Mouse (Mus musculus): ENCODE measurements around the gene Kif26b. TPM values are rescaled to one million over a fixed set of nuclear protein-coding genes. Genes with fewer than 3 reads are reported as not detected.

Gene Kif26b
- polyA plus RNA-seq, 1 experiment from 2014 or later, result 2.2 TPM

DNA sequence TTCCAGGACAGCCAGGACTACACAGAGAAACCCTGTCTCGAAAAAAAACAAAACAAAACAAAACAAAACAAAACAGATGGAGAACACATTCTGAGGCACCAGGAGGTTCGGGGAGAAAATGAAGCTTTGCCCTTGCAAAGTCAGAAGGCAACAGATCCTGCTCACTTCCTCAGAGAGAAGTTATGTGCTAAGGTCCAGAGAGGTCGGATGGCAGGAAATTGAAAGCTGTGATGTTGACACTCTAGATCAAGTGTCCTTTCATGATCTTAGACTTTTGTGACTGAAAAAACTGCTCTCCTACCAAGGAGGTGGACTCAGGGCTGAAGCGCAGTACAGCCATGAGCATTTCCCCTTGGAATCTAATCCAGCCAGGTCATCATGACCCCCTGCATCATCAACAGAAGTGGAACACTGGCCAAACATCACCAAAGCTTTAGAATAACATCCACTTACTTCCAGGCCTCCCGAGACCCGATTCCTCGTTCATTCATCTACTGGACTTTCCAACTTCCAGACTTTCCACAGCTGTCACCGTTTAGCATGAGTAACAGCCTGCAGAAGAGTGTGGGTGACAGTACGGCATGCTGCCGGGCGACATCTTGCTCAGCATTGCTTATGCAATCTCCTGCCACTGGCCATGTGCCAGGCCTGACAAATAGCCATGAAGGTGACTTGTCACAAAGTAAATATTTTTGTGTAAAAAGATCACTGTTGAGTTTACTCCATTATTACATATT lies 112.0 kb downstream of the Kif26b start:
- H3K27ac ChIP-seq (ENCODE audit: low read depth), result no peak overlapping the region
- no peak overlapping the region for H3K4me3 ChIP-seq (ENCODE audit: low read depth, low read length)
- no peak overlapping the region for H3K9ac ChIP-seq
- no peak for TF ChIP-seq CTCF (IDR thresholded peaks at IDR 0.05; ENCODE audit: low read depth)
- peak; percentile 80 for DNase-seq
- H3K36me3 ChIP-seq (ENCODE audit: insufficient read depth), result no peaks in the 10 kb centered on the region
- H3K9me3 ChIP-seq (ENCODE audit: low read depth, low read length), result no peaks in the 10 kb centered on the region
- 25% methylated on average over 11 of the region's 11 CpGs for WGBS
- H3K4me2 ChIP-seq, result no peak overlapping the region
- peak; percentile 78 for ATAC-seq (ENCODE audit: insufficient read depth)
- no peaks in the 10 kb centered on the region for H3K27me3 ChIP-seq (ENCODE audit: insufficient read depth, low read length)
- H3K4me1 ChIP-seq (ENCODE audit: insufficient read depth), result peaks cover 8% of the 10 kb centered on the region; the same call in 1 of the 2 replicates

- no peak for TF ChIP-seq CTCF (IDR thresholded peaks at IDR 0.05; ENCODE audit: low read depth)
- no peak overlapping the region for H3K4me2 ChIP-seq
- no peak for DNase-seq
- H3K27me3 ChIP-seq (ENCODE audit: insufficient read depth, low read length), result no peaks in the 10 kb centered on the region
- 71% methylated on average over 2 of the region's 2 CpGs for WGBS
- H3K9me3 ChIP-seq (ENCODE audit: low read depth, low read length), result no peaks in the 10 kb centered on the region
- H3K27ac ChIP-seq (ENCODE audit: low read depth), result no peak overlapping the region
- no peak overlapping the region for H3K4me3 ChIP-seq (ENCODE audit: low read depth, low read length)
- H3K36me3 ChIP-seq (ENCODE audit: insufficient read depth), result no peaks in the 10 kb centered on the region
- peaks cover 8% of the 10 kb centered on the region; the same call in 1 of the 2 replicates for H3K4me1 ChIP-seq (ENCODE audit: insufficient read depth)
- H3K9ac ChIP-seq, result no peak overlapping the region
- ATAC-seq (ENCODE audit: insufficient read depth), result no peak
These were observed 112.9 kb downstream of the Kif26b start for GRCm38 (mm10) chr1:178641788-178642187.

DNA sequence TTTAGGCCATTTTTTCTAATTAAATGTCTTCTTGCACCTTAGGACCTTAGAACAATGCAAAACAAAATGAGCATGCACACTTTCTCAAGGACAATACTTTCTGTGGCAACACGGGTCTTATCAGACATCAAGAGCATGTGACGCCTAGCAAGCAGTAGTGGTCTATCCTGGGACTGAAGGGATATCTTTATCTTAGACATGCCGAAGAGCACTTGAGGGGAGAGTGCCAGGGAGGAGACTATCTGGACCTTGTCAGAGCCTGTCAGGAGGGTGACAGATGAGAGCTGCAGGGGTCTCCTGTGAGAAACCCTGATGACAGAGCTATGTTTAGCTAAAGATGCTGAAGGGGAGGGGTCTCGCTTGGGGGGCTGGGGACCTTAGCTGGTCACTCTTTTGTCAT lies 116.0 kb downstream of the Kif26b start:
- H3K27ac ChIP-seq (ENCODE audit: low read depth), result no peak overlapping the region
- H3K4me1 ChIP-seq (ENCODE audit: insufficient read depth), result peaks cover 8% of the 10 kb centered on the region; the same call in 1 of the 2 replicates
- no peaks in the 10 kb centered on the region for H3K9me3 ChIP-seq (ENCODE audit: low read depth, low read length)
- ATAC-seq (ENCODE audit: insufficient read depth), result no peak
- no peak overlapping the region for H3K9ac ChIP-seq
- no peaks in the 10 kb centered on the region for H3K36me3 ChIP-seq (ENCODE audit: insufficient read depth)
- no peak for DNase-seq
- WGBS, result 40% methylated on average over 4 of the region's 4 CpGs
- no peaks in the 10 kb centered on the region for H3K27me3 ChIP-seq (ENCODE audit: insufficient read depth, low read length)
- no peak for TF ChIP-seq CTCF (IDR thresholded peaks at IDR 0.05; ENCODE audit: low read depth)
- H3K4me3 ChIP-seq (ENCODE audit: low read depth, low read length), result no peak overlapping the region
- no peak overlapping the region for H3K4me2 ChIP-seq

GRCm38 (mm10) chr1:178646589-178646988 lies 117.7 kb downstream of the Kif26b start:
- Histone ChIP-seq H3K36me3 (ENCODE audit: insufficient read depth) (no peaks in the 10 kb centered on the region), H3K4me1 (ENCODE audit: insufficient read depth) (no peaks in the 10 kb centered on the region), H3K9ac (no peak overlapping the region), H3K9me3 (ENCODE audit: low read depth, low read length) (no peaks in the 10 kb centered on the region), H3K4me3 (ENCODE audit: low read depth, low read length) (no peak overlapping the region), H3K27me3 (ENCODE audit: insufficient read depth, low read length) (no peaks in the 10 kb centered on the region), H3K4me2 (no peak overlapping the region), H3K27ac (ENCODE audit: low read depth) (no peak overlapping the region)
- DNase-seq (no peak), ATAC-seq (ENCODE audit: insufficient read depth) (no peak)
- no peak for TF ChIP-seq CTCF (IDR thresholded peaks at IDR 0.05; ENCODE audit: low read depth)
- 65% methylated on average over 4 of the region's 4 CpGs for WGBS

DNA sequence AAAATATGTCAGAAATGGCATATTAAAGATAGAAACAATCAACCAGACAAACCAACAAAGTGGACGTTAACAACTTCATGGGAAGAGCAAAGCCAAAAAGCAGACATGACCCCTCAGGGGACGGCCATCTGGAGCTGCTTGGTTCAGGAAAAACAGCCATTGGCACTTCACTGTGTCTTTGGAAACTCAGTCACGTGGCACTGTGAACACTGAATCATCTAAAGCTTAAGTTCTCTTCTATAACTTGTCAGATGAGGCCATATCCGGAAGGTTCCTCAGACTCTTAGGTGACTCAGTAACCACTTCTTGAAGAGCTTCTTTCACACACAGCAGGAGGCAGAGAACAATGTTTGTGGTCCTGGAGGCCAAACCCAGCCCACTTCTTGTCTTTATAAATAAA lies 126.6 kb downstream of the Kif26b start:
- H3K9ac ChIP-seq, result no peak overlapping the region
- no peaks in the 10 kb centered on the region for H3K36me3 ChIP-seq (ENCODE audit: insufficient read depth)
- H3K4me3 ChIP-seq (ENCODE audit: low read depth, low read length), result no peak overlapping the region
- no peak overlapping the region for H3K27ac ChIP-seq (ENCODE audit: low read depth)
- ATAC-seq (ENCODE audit: insufficient read depth) (no peak), DNase-seq (no peak)
- 80% methylated on average over 4 of the region's 4 CpGs for WGBS
- no peak overlapping the region for H3K4me2 ChIP-seq
- no peak for TF ChIP-seq CTCF (IDR thresholded peaks at IDR 0.05; ENCODE audit: low read depth)
- no peaks in the 10 kb centered on the region for H3K27me3 ChIP-seq (ENCODE audit: insufficient read depth, low read length)
- H3K4me1 ChIP-seq (ENCODE audit: insufficient read depth), result 0 out of 2 replicates have a peak, but pooled peaks cover 3% of the 10 kb centered on the region
- no peaks in the 10 kb centered on the region for H3K9me3 ChIP-seq (ENCODE audit: low read depth, low read length)

GRCm38 (mm10) chr1:178661035-178661434 lies 132.1 kb downstream of the Kif26b start:
- Histone ChIP-seq H3K4me1 (ENCODE audit: insufficient read depth) (peaks cover 10% of the 10 kb centered on the region; the same call in 1 of the 2 replicates), H3K27ac (ENCODE audit: low read depth) (no peak overlapping the region), H3K4me2 (no peak overlapping the region), H3K4me3 (ENCODE audit: low read depth, low read length) (no peak overlapping the region), H3K9me3 (ENCODE audit: low read depth, low read length) (no peaks in the 10 kb centered on the region), H3K27me3 (ENCODE audit: insufficient read depth, low read length) (no peaks in the 10 kb centered on the region), H3K36me3 (ENCODE audit: insufficient read depth) (no peaks in the 10 kb centered on the region), H3K9ac (no peak overlapping the region)
- DNase-seq, result peak; percentile 48
- ATAC-seq (ENCODE audit: insufficient read depth), result peak; percentile 54; the same call in 1 of the 2 replicates
- WGBS, result 15% methylated on average over 3 of the region's 3 CpGs
- TF ChIP-seq CTCF (IDR thresholded peaks at IDR 0.05; ENCODE audit: low read depth), result no peak

DNA sequence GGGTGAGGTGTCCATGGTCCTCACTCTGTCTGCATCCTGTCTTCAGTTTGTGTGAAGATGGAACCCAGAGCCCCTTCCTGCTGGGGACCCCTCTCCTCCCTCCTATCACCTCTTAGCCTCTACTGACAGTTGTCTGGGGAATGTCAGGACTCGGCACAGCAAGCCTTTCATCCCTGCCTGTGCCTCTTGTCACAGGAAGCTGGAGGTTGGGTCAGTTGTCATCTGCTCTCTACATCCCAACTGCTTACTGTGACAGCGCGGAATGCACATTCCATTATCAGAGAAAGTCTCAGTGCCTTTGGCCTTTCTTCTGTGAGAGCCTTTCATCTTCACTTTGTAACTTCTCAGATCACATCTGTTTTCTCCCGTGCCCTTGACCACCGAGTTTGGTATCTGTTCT lies 132.6 kb downstream of the Kif26b start:
- no peak overlapping the region for H3K27ac ChIP-seq (ENCODE audit: low read depth)
- H3K4me3 ChIP-seq (ENCODE audit: low read depth, low read length), result no peak overlapping the region
- no peak for TF ChIP-seq CTCF (IDR thresholded peaks at IDR 0.05; ENCODE audit: low read depth)
- H3K27me3 ChIP-seq (ENCODE audit: insufficient read depth, low read length), result no peaks in the 10 kb centered on the region
- 6% methylated on average over 5 of the region's 5 CpGs for WGBS
- H3K9ac ChIP-seq, result no peak overlapping the region
- ATAC-seq (ENCODE audit: insufficient read depth) (peak; percentile 71; the same call in 1 of the 2 replicates), DNase-seq (peak; percentile 50)
- H3K4me1 ChIP-seq (ENCODE audit: insufficient read depth), result peaks cover 10% of the 10 kb centered on the region; the same call in 1 of the 2 replicates
- H3K9me3 ChIP-seq (ENCODE audit: low read depth, low read length), result no peaks in the 10 kb centered on the region
- H3K36me3 ChIP-seq (ENCODE audit: insufficient read depth), result no peaks in the 10 kb centered on the region
- H3K4me2 ChIP-seq, result no peak overlapping the region
